Mouse (Mus musculus): ENCODE data around the gene Gm20458. TPM values are rescaled to one million over a fixed set of nuclear protein-coding genes. Genes with fewer than 3 reads are reported as not detected.

Gene Gm20458
- polyA plus RNA-seq, 1 experiment from 2014 or later = 5.8 TPM

DNA sequence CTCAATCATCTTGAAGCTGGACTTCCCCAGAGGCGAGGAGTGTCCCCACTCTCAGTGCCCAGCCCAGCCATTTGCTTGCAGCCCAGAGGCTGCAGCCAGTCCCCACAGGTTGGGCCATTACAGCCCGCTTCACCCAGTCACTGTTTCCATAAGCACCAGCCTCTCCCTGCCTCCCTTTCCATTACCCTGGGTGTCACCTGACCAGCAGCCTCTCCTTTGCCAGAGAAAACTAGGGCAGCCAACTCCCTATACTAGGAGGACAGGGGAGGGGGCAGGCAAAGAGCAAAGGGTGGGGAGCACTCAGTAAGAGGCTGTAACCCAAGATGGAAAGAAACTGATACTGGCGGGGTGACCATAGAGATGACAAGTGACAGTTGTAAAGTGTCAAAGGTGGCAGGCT is 23.8 kb upstream of the Gm20458 start:
- Histone ChIP-seq H3K9me3 (ENCODE audit: low read length) (no peaks in the 10 kb centered on the region), H3K27me3 (ENCODE audit: insufficient read depth, low read length) (0 out of 2 replicates have a peak, but pooled peaks cover under 1% of the 10 kb centered on the region), H3K9ac (replicated peaks) (peak overlapping the region; percentile 46), H3K4me1 (ENCODE audit: insufficient read depth) (peaks cover 25% of the 10 kb centered on the region), H3K4me2 (ENCODE audit: low read depth, low read length) (peak overlapping the region; percentile 63), H3K36me3 (replicated peaks; ENCODE audit: insufficient read depth, low read length) (peaks cover 2% of the 10 kb centered on the region), H3K4me3 (ENCODE audit: low read depth, low read length) (peak overlapping the region; percentile 36; the same call in 1 of the 2 replicates), H3K27ac (ENCODE audit: low read depth) (peak overlapping the region; percentile 50)
- no peak for TF ChIP-seq EP300 (IDR thresholded peaks at IDR 0.05; ENCODE audit: low read depth)
- WGBS (ENCODE audit: insufficient replicate concordance) = 37% methylated on average over 3 of the region's 3 CpGs
- DNase-seq (no peak), ATAC-seq (peak; percentile 19)

DNA sequence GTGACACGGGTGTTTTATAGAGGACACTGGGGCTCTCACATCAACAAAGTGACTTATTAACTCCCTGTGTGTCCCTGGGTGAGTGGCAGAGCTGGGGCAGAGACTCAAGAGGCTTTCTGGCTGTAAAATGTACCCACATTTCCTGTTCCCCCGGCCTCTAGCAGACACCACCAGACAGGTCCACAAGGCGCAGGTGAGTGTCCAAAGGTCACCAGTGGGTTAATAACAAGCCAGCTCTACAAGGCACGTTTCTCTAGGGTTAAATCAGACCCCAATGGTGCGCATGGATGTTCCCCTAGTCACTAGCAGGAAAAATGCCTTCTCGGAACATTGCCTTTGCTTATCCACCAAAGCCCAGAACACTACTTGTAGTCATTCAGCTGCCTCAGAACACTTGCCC is 23.1 kb upstream of the Gm20458 start:
- WGBS (ENCODE audit: insufficient replicate concordance) = 43% methylated on average over 6 of the region's 6 CpGs
- TF ChIP-seq CTCF (IDR thresholded peaks at IDR 0.05; ENCODE audit: low read depth) = no peak
- no peak for TF ChIP-seq EP300 (IDR thresholded peaks at IDR 0.05; ENCODE audit: low read depth)
- Histone ChIP-seq H3K27ac (ENCODE audit: low read depth) (peak overlapping the region; percentile 50), H3K9me3 (ENCODE audit: low read length) (no peaks in the 10 kb centered on the region), H3K27me3 (ENCODE audit: insufficient read depth, low read length) (0 out of 2 replicates have a peak, but pooled peaks cover 6% of the 10 kb centered on the region), H3K4me1 (ENCODE audit: insufficient read depth) (peaks cover 25% of the 10 kb centered on the region), H3K4me3 (ENCODE audit: low read depth, low read length) (peak overlapping the region; percentile 36), H3K36me3 (replicated peaks; ENCODE audit: insufficient read depth, low read length) (peaks cover 2% of the 10 kb centered on the region), H3K4me2 (ENCODE audit: low read depth, low read length) (peak overlapping the region; percentile 63), H3K9ac (replicated peaks) (no peak overlapping the region)
- ATAC-seq (no peak), DNase-seq (no peak)

DNA sequence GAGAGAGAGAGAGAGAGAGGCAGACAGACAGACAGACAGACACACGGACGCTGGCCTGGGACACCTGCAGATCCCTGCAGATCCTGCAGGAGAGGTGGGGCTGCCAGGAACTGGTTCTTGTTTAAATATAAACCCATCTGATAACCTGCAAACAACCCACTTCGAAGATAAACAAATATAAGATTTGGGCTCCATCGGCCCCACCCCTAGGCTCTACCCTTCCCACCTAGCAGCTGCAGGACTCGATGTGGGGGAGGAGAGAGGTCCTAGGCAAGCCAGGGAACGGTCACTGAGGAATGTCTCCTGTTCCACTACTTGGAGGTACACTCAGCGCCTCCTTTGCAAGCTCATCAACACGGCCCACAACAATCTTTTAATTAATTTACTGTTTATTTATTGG is 22.5 kb upstream of the Gm20458 start:
- Histone ChIP-seq H3K36me3 (replicated peaks; ENCODE audit: insufficient read depth, low read length) (peaks cover 2% of the 10 kb centered on the region), H3K27me3 (ENCODE audit: insufficient read depth, low read length) (0 out of 2 replicates have a peak, but pooled peaks cover 6% of the 10 kb centered on the region), H3K4me1 (ENCODE audit: insufficient read depth) (peaks cover 22% of the 10 kb centered on the region), H3K9me3 (ENCODE audit: low read length) (no peaks in the 10 kb centered on the region), H3K4me3 (ENCODE audit: low read depth, low read length) (peak overlapping the region; percentile 36), H3K9ac (replicated peaks) (no peak overlapping the region; the same call in 1 of the 2 replicates), H3K27ac (ENCODE audit: low read depth) (0 out of 2 replicates have a peak overlapping the region, but pooled peaks have one; percentile 50), H3K4me2 (ENCODE audit: low read depth, low read length) (peak overlapping the region; percentile 63)
- 42% methylated on average over 8 of the region's 8 CpGs for WGBS (ENCODE audit: insufficient replicate concordance)
- ATAC-seq = no peak
- no peak for DNase-seq
- TF ChIP-seq EP300 (IDR thresholded peaks at IDR 0.05; ENCODE audit: low read depth) = no peak
- no peak for TF ChIP-seq CTCF (IDR thresholded peaks at IDR 0.05; ENCODE audit: low read depth)

DNA sequence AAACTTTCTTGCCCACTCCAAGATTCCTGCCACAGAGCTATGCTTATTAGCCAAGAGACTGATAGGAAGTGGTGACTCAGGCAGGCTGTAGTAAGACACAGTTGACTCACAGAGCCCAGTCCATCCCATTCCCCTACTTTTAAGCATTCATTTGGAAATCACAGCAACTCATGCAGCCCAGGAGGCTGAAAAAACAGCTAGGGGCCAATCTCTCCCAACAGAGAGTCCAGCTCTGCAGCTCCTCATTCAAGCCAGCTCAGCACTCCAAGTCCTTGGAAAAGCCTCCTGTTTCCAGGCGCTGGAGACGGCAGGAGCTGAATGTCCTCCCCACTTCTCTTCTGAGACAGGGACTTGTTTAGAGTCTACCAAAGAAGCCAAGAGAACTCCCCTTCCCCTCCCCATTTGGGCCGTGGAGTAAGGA is 21.8 kb upstream of the Gm20458 start:
- H3K9ac ChIP-seq (replicated peaks) = peak overlapping the region; percentile 55

DNA sequence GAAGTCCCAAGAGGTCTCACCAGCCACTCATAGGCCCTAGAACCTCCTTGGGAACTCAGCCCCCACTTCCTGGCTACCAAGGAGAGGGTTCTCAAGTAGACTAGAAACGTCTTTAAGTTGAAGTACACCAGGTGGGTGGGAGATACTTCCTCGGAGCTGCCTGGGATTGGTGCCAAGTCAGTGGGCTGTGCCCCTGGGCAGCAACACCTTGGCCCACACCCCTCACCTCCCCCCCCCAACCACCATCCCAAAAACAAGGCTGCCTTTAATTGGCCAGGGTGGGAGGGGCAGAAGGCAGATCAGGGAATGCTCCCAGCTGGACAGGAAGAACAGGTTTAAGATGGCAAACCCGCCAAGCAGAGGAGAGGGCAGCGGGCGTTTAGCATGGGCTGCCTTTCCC is 20.5 kb upstream of the Gm20458 start:
- DNase-seq = no peak
- H3K4me1 ChIP-seq (ENCODE audit: insufficient read depth) = peaks cover 18% of the 10 kb centered on the region
- no peak for ATAC-seq
- H3K4me3 ChIP-seq (ENCODE audit: low read depth, low read length) = peak overlapping the region; percentile 57
- peak overlapping the region; percentile 31 for H3K9ac ChIP-seq (replicated peaks)
- no peak for TF ChIP-seq CTCF (IDR thresholded peaks at IDR 0.05; ENCODE audit: low read depth)
- WGBS (ENCODE audit: insufficient replicate concordance) = 57% methylated on average over 5 of the region's 5 CpGs
- no peaks in the 10 kb centered on the region for H3K9me3 ChIP-seq (ENCODE audit: low read length)
- no peaks in the 10 kb centered on the region; the same call in none of the 2 replicates for H3K36me3 ChIP-seq (replicated peaks; ENCODE audit: insufficient read depth, low read length)
- 0 out of 2 replicates have a peak, but pooled peaks cover 6% of the 10 kb centered on the region for H3K27me3 ChIP-seq (ENCODE audit: insufficient read depth, low read length)
- peak overlapping the region; percentile 89; the same call in 1 of the 2 replicates for H3K27ac ChIP-seq (ENCODE audit: low read depth)
- H3K4me2 ChIP-seq (ENCODE audit: low read depth, low read length) = peak overlapping the region; percentile 63

More for the DNA sequence above, 21.8 kb upstream of the Gm20458 start:
- H3K4me1 ChIP-seq (ENCODE audit: insufficient read depth) = peaks cover 18% of the 10 kb centered on the region
- 52% methylated on average over 3 of the region's 3 CpGs for WGBS (ENCODE audit: insufficient replicate concordance)
- 0 out of 2 replicates have a peak, but pooled peaks cover 6% of the 10 kb centered on the region for H3K27me3 ChIP-seq (ENCODE audit: insufficient read depth, low read length)
- H3K9me3 ChIP-seq (ENCODE audit: low read length) = no peaks in the 10 kb centered on the region
- no peak for DNase-seq
- peak overlapping the region; percentile 36 for H3K4me3 ChIP-seq (ENCODE audit: low read depth, low read length)
- peak overlapping the region; percentile 44 for H3K27ac ChIP-seq (ENCODE audit: low read depth)
- H3K4me2 ChIP-seq (ENCODE audit: low read depth, low read length) = peak overlapping the region; percentile 63
- TF ChIP-seq EP300 (IDR thresholded peaks at IDR 0.05; ENCODE audit: low read depth) (no peak), CTCF (IDR thresholded peaks at IDR 0.05; ENCODE audit: low read depth) (no peak)
- H3K36me3 ChIP-seq (replicated peaks; ENCODE audit: insufficient read depth, low read length) = no peaks in the 10 kb centered on the region; the same call in none of the 2 replicates
- ATAC-seq = no peak

DNA sequence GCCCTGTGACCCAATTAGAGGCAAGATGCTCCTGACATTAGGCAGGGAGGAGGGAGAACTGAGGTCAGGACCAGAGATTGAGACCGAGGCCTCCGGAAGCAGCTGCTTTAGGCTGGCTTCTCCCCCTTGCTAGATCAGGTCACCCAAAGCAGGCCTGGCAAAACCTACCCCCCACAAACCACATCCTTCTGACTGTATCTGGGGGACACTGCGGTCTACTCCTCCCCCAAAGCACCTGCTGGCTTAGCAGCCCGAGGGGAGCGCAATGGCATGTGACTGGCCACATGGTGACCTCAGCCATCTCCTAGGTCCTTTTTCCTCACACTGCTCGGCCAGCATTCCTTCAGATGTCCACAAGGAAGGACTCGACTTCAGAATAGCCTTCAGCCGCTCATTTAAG is 19.6 kb upstream of the Gm20458 start:
- Histone ChIP-seq H3K4me3 (ENCODE audit: low read depth, low read length) (peak overlapping the region; percentile 57), H3K9me3 (ENCODE audit: low read length) (no peaks in the 10 kb centered on the region), H3K27me3 (ENCODE audit: insufficient read depth, low read length) (0 out of 2 replicates have a peak, but pooled peaks cover 6% of the 10 kb centered on the region), H3K4me1 (ENCODE audit: insufficient read depth) (peaks cover 12% of the 10 kb centered on the region), H3K27ac (ENCODE audit: low read depth) (peak overlapping the region; percentile 89), H3K9ac (replicated peaks) (peak overlapping the region; percentile 77), H3K36me3 (replicated peaks; ENCODE audit: insufficient read depth, low read length) (no peaks in the 10 kb centered on the region; the same call in none of the 2 replicates), H3K4me2 (ENCODE audit: low read depth, low read length) (peak overlapping the region; percentile 63)
- ATAC-seq (no peak), DNase-seq (peak; percentile 66)
- TF ChIP-seq EP300 (IDR thresholded peaks at IDR 0.05; ENCODE audit: low read depth) (no peak), CTCF (IDR thresholded peaks at IDR 0.05; ENCODE audit: low read depth) (no peak)
- WGBS (ENCODE audit: insufficient replicate concordance) = 12% methylated on average over 8 of the region's 8 CpGs

Data from liver, postnatal 0 days (tissue).